Mouse (Mus musculus) embryo, embryonic 10 days (tissue): ENCODE measurements around the gene Acsl5.

Source experiments
- DNase-seq: peaks from one replicate; pipeline ENCODE4 v3.0.0-alpha.2; 2015; ENCODE audit warnings: low spot score

The Acsl5 gene

GRCm38 (mm10) chr19:55332641-55333268 lies 81.0 kb downstream of the Acsl5 start:
- DNase-seq: peak; percentile 84

GRCm38 (mm10) chr19:55335881-55336280 lies 84.1 kb downstream of the Acsl5 start:
- peak; percentile 44 for DNase-seq

GRCm38 (mm10) chr19:55336441-55336840 lies 84.7 kb downstream of the Acsl5 start:
- DNase-seq: no peak

- DNase-seq: no peak
These were observed 85.3 kb downstream of the Acsl5 start for GRCm38 (mm10) chr19:55337066-55337465.

GRCm38 (mm10) chr19:55337664-55338063 lies 85.9 kb downstream of the Acsl5 start:
- no peak for DNase-seq

- DNase-seq: no peak
These were observed 88.8 kb downstream of the Acsl5 start for GRCm38 (mm10) chr19:55340521-55340920.

GRCm38 (mm10) chr19:55341377-55341776 lies 89.6 kb downstream of the Acsl5 start:
- DNase-seq: no peak

- no peak for DNase-seq
These were observed 90.7 kb downstream of the Acsl5 start for GRCm38 (mm10) chr19:55342423-55342822.

- DNase-seq: no peak
These were observed 91.5 kb downstream of the Acsl5 start for GRCm38 (mm10) chr19:55343274-55343673.
